Mouse (Mus musculus) c-Kit-positive CD71-positive TER-119-negative erythroid progenitor cells, embryonic 14.5 days (primary cell): ENCODE data around the gene Nhlrc3.
A peak's percentile ranks its signal among the peaks of the same experiment; 100 is the strongest.

Experiments
- DNase-seq: peaks from one replicate; pipeline ENCODE4 v3.0.0-alpha.2; 2013; ENCODE audit warnings: low read depth

Gene Nhlrc3

GRCm38 (mm10) chr3:53463046-53463764, at the start of gene Nhlrc3, which contains the start of gene Proser1:
Gene Nhlrc3 (minus strand): TSS chr3:53463332.
Gene Proser1 (plus strand): TSS chr3:53463666.
- peak; percentile 85 for DNase-seq

DNA sequence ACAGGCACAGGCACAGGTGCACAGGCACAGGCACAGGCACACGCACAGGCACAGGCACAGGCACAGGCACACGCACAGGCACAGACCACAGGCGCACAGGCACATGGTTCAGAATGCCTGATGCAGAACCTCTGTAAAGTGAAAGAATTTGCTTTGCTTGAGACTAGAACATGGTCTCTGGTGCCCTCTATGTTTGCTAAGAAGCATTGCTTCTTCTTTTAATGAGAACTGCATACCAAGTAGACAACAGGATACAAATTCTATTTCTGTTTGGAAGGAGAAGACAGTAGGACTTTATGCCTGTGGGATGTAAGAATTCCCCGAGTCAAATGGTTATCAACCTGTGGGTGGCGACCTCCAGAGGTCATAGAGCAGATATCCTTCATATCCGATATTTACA, 39.3 kb upstream of the Nhlrc3 start:
- no peak for DNase-seq

GRCm38 (mm10) chr3:53498351-53498905, 35.3 kb upstream of the Nhlrc3 start:
- no peak for DNase-seq

GRCm38 (mm10) chr3:53488353-53488752, 25.2 kb upstream of the Nhlrc3 start, which contains the start of gene Stoml3:
Gene Stoml3 (plus strand): TSS chr3:53488653.
- DNase-seq: no peak

DNA sequence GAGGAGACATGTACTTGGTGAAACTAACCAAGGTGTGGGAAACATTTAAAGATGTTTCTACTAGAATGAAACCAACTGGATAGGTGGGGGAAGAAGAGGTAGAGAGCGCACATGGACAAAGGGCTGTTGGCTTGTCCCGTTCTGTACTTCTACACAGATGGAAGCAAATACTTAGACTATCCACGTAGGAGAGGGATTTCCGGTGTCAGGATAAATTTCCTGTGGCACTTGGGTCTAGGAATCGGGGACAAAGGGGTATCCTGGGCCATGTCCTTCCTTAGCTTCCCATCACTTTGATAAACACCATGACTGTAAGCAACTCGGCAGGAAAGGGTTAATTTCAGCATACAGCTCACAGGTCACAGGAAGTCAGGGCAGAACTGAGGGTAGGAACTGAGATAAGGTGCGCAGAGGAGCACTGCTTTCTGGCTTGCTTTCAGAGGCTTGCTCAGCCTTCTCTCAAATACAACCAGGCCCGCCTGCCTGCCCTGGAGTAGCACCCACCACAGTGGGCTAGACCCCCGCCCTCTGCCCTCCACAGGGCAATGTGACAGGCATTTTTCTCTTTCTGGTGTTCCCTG, 24.0 kb upstream of the Nhlrc3 start:
- DNase-seq: no peak

DNA sequence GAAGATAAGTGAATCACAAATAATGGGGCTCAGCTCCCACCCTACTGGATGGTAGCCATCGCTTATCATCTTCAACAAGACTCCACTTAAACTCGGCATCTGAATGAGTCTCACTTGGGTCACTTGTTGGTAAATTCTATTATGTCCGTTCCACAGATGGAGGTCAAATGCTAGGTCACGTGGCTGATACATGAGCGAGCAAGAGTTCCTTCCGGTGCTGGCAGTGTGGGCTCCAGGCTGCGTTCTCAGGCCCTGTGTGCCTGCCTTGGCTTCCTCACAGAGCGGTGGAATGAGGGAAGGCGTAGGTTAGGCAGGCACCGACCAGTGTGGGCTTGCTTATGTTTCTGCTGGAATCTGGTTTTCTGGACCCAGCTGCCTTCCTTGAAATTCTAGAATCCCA, 23.4 kb upstream of the Nhlrc3 start:
- no peak for DNase-seq

DNA sequence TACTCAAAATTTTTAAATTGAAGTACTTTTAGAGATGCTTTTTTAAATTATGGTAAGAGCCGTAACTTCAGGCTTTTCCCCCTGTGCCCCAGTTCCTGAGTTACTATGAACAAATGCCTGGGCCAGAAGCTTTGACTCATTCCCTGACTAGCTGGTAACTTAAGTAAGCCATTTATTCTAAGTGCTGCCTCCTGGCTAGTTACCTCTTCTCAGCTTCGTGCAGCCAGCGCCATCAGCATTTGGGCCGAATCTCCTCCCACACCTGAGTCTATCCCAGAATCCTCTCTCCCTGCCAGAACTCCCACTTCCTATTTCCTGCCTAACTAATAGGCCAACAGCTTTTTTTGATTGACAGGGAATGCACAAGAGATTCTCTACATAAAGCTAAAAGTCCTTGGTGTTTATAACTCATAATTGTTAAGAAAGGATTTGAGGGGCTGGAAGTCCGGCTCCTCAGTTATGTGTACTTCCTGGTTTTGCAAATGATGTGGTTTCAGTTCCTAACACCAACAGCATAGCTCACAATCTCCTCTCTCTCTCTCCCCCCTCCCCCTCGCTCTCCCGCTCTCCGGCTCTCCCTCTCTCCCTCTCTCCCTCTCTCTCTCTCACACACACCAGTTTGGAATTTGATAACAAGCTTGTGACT, 20.4 kb upstream of the Nhlrc3 start:
- DNase-seq: no peak

- no peak for DNase-seq
These were observed 15.4 kb upstream of the Nhlrc3 start for GRCm38 (mm10) chr3:53478419-53479046.

DNA sequence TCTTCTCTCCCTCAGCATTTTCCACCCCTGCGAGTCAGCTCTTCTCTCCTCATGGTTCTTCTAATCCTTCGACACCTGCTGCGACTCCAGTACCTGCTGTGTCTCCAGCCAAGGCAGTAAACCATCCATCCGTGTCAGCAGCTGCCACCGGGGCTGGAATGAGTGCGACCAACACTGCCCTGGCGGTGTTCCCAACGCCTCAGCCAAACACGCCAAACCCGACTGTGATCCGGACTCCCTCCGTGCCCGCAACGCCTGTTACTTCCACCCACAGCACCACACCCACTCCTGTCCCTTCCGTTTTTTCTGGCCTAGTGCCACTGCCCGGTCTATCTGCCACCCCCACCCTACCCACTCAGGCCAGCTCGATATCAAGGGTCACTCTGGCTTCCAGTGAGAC, 14.3 kb upstream of the Nhlrc3 start:
- DNase-seq: no peak

GRCm38 (mm10) chr3:53475889-53476288, 12.8 kb upstream of the Nhlrc3 start:
- DNase-seq: peak; percentile 24

GRCm38 (mm10) chr3:53474179-53474578, 11.0 kb upstream of the Nhlrc3 start:
- DNase-seq: no peak

DNA sequence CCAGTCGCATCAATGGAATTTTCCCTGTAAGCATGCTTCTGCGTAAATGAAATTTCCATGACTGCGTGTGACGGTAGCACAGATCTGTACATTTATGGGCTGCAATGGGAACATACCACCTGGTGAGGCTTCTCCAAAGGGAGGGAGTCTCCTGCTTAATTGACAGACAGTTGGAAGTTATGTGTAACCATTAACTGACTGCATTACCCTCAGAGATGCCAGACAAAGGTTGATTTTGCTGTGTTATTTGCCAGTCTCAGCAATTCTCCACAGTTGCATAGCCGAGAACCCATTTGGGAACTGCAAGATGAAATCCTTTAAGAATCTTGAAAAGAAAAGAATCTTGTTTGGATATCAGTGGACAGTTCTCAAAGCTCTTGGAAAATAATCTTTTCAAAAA, 8.9 kb upstream of the Nhlrc3 start:
- no peak for DNase-seq

DNA sequence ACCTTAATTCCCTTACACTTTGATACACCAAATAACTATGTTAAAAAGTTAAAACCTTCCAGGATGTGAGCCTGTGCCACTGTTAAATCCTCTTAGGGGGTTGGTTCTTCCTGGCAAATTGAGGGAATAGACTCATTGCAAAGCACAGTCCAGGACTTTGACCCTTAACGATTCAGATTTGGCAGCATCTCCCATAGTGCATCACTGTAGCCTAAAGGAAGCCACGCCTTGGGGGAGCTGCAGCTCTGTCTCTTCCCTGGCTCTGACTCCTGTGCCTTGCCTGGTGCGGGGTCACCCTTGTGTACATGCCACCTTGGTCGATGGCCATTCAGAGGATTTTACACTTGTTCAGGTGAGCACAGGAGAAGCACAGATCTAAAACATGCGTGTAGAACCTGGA, 6.5 kb upstream of the Nhlrc3 start:
- no peak for DNase-seq

DNA sequence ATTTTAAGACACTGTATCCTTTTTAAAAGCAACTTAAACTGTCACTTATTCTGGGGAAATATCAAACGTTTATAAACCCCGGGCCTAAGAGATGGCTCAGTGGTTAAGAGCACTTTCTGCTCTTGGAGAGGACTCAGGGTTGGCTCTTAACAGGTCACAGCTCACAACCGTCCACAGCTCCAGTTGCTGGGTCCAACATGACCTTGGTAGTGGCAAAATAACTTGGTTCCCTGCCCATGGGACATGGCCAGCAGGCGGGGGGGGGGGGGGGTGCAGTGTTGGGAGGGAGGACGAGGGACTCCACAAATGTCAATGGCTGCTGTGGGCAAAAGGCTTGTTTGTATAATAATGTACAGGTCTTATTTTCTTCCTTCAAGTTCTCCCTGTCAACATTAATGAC, 4.2 kb upstream of the Nhlrc3 start:
- no peak for DNase-seq

GRCm38 (mm10) chr3:53466481-53466880, 3.3 kb upstream of the Nhlrc3 start:
- no peak for DNase-seq

DNA sequence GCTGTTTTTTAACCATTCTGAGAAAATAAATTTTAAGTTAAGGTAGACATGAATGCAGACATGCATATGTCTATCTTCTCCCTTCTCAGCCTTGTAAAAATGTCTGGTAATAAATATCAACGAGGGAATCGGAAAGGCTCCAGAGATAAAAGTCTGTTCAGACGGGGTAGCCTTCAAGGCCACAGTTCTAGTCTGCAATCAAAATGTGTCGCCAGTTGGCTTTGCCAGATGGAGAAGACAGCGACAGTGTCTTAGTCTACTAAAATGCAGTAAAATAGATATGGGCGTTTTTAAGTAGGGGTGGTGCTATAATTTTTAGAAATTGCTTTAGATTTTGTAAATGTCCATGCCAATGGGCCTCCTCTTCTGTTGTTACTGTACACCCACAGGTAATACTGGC, 2.2 kb upstream of the Nhlrc3 start:
- peak; percentile 10 for DNase-seq

DNA sequence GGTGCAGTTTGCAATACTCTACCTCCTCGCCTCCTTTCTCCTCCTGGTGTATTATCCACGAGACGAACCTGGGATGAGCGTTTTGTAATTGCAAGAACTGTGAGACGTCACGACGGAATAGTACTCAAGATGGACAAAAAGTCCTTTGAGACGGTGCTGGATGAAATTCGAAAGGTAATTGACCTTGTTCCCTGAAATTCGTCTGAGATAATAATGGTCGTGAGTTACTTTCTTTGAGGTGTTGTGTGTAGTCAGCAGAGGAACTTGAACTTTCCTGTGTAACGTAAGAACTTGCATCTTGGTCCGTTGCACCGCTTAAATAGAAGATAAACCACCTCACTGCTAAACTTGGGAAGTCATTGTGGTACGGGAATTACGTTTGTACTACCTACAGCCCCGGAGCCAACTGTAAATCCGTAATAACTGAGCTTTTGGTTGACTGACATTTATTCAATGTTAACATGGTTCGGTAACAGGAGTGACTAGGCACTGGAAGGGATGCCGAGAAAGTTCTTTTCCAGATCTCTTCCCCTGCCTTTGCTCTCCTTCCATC, 1.1 kb upstream of the Nhlrc3 start:
- DNase-seq: peak; percentile 32

- DNase-seq: no peak
These were observed 608 bp upstream of the Nhlrc3 start for GRCm38 (mm10) chr3:53463765-53464114.

DNA sequence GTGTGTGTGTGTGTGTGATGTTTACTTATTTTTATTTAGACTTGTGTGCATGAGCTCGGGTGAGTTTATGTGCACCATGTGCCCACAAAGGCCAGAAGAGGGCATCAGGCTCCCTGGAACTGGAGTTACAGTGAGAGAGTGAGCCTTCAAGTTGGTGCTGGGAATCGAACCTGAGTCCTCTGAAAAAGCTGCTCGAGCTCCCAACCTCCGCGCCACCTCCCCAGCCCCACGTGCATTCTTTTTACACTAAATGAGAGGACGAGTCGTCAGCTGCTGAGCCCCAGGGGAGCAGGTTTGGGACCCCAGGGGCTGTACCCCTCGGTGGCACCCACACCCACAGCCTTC, 459 bp downstream of the Nhlrc3 start:
- peak; percentile 39 for DNase-seq

GRCm38 (mm10) chr3:53460106-53460505, 3.0 kb downstream of the Nhlrc3 start:
- DNase-seq: no peak

DNA sequence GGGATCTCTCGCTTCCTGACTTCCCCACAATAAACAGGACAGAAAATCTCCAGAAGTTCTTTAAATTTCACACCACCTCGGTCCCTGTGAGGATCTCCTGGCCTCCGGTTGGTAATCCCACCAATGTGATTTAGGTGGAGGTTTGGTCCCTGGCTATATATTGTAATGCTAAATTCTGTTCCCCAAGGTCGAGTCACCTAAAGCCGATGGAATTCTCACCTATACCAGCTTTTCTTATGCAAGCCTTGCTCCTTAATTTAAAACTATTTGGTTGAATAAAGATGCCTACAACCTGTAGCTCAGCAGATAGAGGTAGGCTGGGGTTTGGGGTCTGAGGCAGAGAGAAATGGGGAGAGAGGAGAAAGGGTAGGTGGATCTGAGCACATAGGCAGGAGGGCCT, 5.4 kb downstream of the Nhlrc3 start:
- no peak for DNase-seq

DNA sequence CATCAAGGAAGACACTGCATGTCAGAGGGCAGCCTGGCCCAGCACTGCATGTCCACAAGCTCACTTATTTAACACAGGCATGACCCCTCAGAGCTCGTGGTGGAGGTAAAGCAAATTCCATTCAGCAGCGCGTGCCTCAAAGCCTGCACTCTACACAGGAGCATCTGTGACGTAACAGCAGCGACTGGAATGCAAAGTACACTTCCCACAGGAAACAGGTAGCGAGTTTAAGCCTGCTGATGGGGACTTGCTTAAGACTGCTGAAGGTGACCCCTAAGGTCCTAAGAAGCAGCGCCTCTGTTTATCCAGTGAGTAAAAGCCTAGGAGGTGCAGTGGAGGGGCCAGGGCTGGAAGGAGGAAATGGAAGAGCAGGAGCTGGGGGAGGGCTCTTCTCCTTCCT, 8.1 kb downstream of the Nhlrc3 start:
- no peak for DNase-seq

GRCm38 (mm10) chr3:53454561-53454960, 8.6 kb downstream of the Nhlrc3 start:
- no peak for DNase-seq
